Mouse (Mus musculus) thymus, postnatal 4 days (tissue): Measurements from ENCODE around the gene Gm20671.
A peak's percentile ranks its signal among the peaks of the same experiment; 100 is the strongest.
"Not testable (repeated sequence)": the region's sequence is repeated elsewhere in the genome, so short reads cannot be mapped to it uniquely, and the experiment has no call there.

ENCODE experiments used
- DNase-seq: peaks from one replicate; pipeline ENCODE4 v3.0.0; 2021

Gm20671 gene

GRCm38 (mm10) chr5:32728300-32728699 is 98.6 kb downstream of the Gm20671 start:
- DNase-seq, result no peak

- not testable (repeated sequence) for DNase-seq
Measured at GRCm38 (mm10) chr5:32725397-32725796, 101.5 kb downstream of the Gm20671 start.

GRCm38 (mm10) chr5:32723981-32724380 is 102.9 kb downstream of the Gm20671 start:
- DNase-seq, result no peak

- DNase-seq, result not testable (repeated sequence)
Measured at GRCm38 (mm10) chr5:32722711-32723110, 104.2 kb downstream of the Gm20671 start.

GRCm38 (mm10) chr5:32722263-32722662 is 104.6 kb downstream of the Gm20671 start:
- DNase-seq, result no peak

- no peak for DNase-seq
Measured at GRCm38 (mm10) chr5:32721316-32721715, 105.6 kb downstream of the Gm20671 start.

GRCm38 (mm10) chr5:32720416-32720815 is 106.5 kb downstream of the Gm20671 start:
- no peak for DNase-seq

- no peak for DNase-seq
Measured at GRCm38 (mm10) chr5:32718916-32719315, 108.0 kb downstream of the Gm20671 start.

GRCm38 (mm10) chr5:32717726-32718125 is 109.2 kb downstream of the Gm20671 start:
- DNase-seq, result no peak

GRCm38 (mm10) chr5:32713703-32714467 is 113.0 kb downstream of the Gm20671 start:
- DNase-seq, result peak; percentile 92

- no peak for DNase-seq
Measured at GRCm38 (mm10) chr5:32713042-32713702, 113.7 kb downstream of the Gm20671 start.

- no peak for DNase-seq
Measured at GRCm38 (mm10) chr5:32712221-32713041, 114.5 kb downstream of the Gm20671 start.

GRCm38 (mm10) chr5:32711485-32711884 is 115.4 kb downstream of the Gm20671 start:
- no peak for DNase-seq

- no peak for DNase-seq
Measured at GRCm38 (mm10) chr5:32706226-32706780, 120.6 kb downstream of the Gm20671 start.

- DNase-seq, result no peak
Measured at GRCm38 (mm10) chr5:32697208-32697867, 129.6 kb downstream of the Gm20671 start.

- DNase-seq, result no peak
Measured at GRCm38 (mm10) chr5:32693411-32693810, 133.5 kb downstream of the Gm20671 start.
